Mouse (Mus musculus) forebrain, embryonic 16.5 days (tissue): ENCODE results near the gene Herc2. TPM values are rescaled to one million over a fixed set of nuclear protein-coding genes. Genes with fewer than 3 reads are reported as not detected.
"Not testable (repeated sequence)": the region's sequence is repeated elsewhere in the genome, so short reads cannot be mapped to it uniquely, and the experiment has no call there.

Experiments used
- ATAC-seq: fragments of 200-750 bp; cut with Nextera tagmentation; 2 replicates; pipeline ENCODE4 v1.8.0; 2017; ENCODE audit warnings: mild to moderate bottlenecking, moderate library complexity
- H3K27ac ChIP-seq: fragments of 300-500 bp; sonication (generic); 2 replicates; pipeline ENCODE4 v1.5.1; 2014; ENCODE audit warnings: low read length, control low read depth
- H3K27me3 ChIP-seq: fragments of 300-500 bp; sonication (generic); replicated peaks from 2 replicates; pipeline ENCODE4 v1.6.1; 2014; ENCODE audit warnings: low read length; ENCODE audit not compliant: control insufficient read depth, insufficient read depth
- H3K36me3 ChIP-seq: fragments of 300-500 bp; sonication (generic); 2 replicates; pipeline ENCODE4 v1.6.1; 2014; ENCODE audit not compliant: control insufficient read depth, insufficient read depth
- H3K4me1 ChIP-seq: fragments of 300-500 bp; sonication (generic); replicated peaks from 2 replicates; pipeline ENCODE4 v1.6.1; 2014; ENCODE audit warnings: low read length; ENCODE audit not compliant: control insufficient read depth, insufficient read depth
- H3K4me2 ChIP-seq: fragments of 300-500 bp; sonication (generic); 2 replicates; pipeline ENCODE4 v1.6.1; 2014; ENCODE audit warnings: mild to moderate bottlenecking, low read length, control low read depth
- H3K4me3 ChIP-seq: fragments of 300-500 bp; sonication (generic); replicated peaks from 2 replicates; pipeline ENCODE4 v1.5.1; 2014; ENCODE audit warnings: mild to moderate bottlenecking, low read length, control low read depth
- H3K9ac ChIP-seq: fragments of 300-500 bp; sonication (generic); replicated peaks from 2 replicates; pipeline ENCODE4 v1.6.1; 2014; ENCODE audit warnings: low read depth, low read length, control low read depth
- H3K9me3 ChIP-seq: fragments of 300-500 bp; sonication (generic); 2 replicates; pipeline ENCODE4 v1.6.1; 2016; ENCODE audit warnings: low read length; ENCODE audit not compliant: control insufficient read depth
- WGBS: fragments of 180-500 bp; shearing (Covaris S2); extraction: QIAGEN DNeasy Blood & Tissue Kit; methylation state at CpG from one replicate; pipeline ENCODE4 v1.1.7; 2014; 5-methylcytosine and 5-hydroxymethylcytosine counted together
- polyA plus RNA-seq: library from polyadenylated mRNA; unstranded; fragments of >200 nt; fragmentation: Nextera tagmentation; extraction: Ambion mirVana; gene quantifications from 2 replicates; pipeline ENCODE4 v1.2.1, GENCODE M21; 2015

Gene Herc2
- polyA plus RNA-seq: 52.7 and 56.2 TPM in 2 replicates

DNA sequence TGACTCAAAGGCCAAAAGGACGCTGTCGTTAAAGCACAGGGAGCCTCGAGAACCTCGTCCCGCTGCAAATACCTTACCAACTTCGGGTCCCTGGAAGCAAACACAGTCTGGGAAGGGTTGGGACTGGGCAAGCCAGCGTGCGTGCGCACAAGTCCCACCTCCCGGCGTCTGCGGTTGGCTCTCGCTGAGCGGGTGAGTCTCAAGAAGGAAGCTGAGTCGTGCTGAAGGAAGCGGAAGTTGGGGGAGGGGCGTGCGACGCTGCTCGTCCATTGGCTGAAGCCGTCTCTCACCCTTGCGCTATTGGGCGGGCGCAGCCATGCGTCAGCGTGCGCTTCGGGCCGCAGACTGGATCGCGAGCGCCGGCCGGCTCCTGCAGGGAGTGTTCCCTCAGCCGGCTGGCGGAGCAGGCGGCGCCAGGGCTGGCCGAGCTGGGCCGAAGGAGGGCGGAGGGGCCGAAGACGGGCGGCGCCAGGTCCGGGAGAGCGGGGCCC lies at the start of gene Herc2:
Gene Herc2 (plus strand): TSS at position 366 of the 491 bp plus-strand sequence.
- Histone ChIP-seq H3K4me1 (peaks cover 19% of the 10 kb centered on the region), H3K36me3 (no peaks in the 10 kb centered on the region), H3K27ac (peak within 1 kb of the TSS; percentile 87), H3K9ac (peak within 1 kb of the TSS; percentile 84), H3K4me2 (peak within 1 kb of the TSS; percentile 82), H3K27me3 (no peaks in the 10 kb centered on the region), H3K9me3 (no peaks in the 10 kb centered on the region), H3K4me3 (peak within 1 kb of the TSS; percentile 90)
- peak; percentile 100 for ATAC-seq
- WGBS: under 1% methylated on average over 44 of the region's 47 CpGs

DNA sequence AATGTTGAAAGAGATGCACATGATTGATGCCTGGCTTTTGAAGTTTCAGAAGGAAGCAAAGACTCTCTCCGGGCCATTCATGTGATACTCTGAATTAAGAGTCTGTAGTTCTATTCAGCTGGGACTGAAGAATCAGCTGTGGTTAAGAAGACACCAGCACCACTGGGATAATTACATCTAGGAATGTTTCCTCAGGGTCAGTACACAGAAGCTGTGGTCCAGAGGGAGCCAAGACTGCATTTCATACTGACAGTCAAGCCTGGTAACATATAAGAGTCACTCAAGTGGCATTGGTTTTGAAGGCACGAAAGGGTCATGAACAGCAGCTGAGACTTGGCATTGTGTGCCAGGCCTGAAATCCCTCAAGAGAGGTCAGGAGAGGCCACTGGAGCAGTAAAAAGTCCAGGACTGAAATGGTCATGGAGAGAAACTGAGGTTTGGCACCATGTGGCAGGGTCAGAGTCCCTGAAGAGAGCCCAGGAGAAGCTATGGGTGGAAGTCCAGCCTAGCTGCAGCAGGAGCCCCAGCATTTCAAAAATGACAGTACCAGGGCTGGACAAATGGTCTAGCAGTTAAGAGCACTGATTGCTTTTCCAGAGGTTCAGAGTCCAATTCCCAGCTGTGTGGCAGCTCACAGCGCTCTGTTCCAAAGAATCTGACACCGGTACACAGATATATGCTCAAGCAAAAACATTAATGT lies 39.5 kb upstream of the Herc2 start:
- Histone ChIP-seq H3K4me1 (no peaks in the 10 kb centered on the region), H3K27ac (no peak overlapping the region), H3K4me2 (no peak overlapping the region), H3K9me3 (no peaks in the 10 kb centered on the region), H3K27me3 (no peaks in the 10 kb centered on the region), H3K9ac (no peak overlapping the region), H3K36me3 (peaks cover 3% of the 10 kb centered on the region; the same call in 1 of the 2 replicates), H3K4me3 (no peak overlapping the region)
- no peak for ATAC-seq
- WGBS: 85% methylated on average over 4 of the region's 4 CpGs

DNA sequence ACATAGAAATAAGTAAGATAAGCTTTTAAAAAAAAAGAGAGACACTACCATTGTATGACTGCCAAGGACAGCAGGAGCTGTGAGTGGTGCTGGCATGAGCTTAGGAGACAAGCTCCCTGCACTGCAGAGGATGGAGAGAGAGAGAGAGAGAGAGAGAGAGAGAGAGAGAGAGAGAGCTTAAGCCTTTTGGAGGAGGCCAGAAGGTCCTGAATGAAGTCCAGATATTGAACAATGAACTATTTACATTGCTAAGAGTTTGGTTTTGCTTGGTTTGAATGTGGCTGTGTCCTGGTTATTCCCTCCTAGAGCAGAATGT lies 39.0 kb upstream of the Herc2 start:
- no peak for ATAC-seq
- H3K27me3 ChIP-seq: no peaks in the 10 kb centered on the region
- no peak overlapping the region for H3K4me3 ChIP-seq
- peaks cover 3% of the 10 kb centered on the region; the same call in 1 of the 2 replicates for H3K36me3 ChIP-seq
- H3K4me2 ChIP-seq: no peak overlapping the region
- H3K9ac ChIP-seq: no peak overlapping the region
- H3K9me3 ChIP-seq: no peaks in the 10 kb centered on the region
- no peak overlapping the region for H3K27ac ChIP-seq
- no peaks in the 10 kb centered on the region for H3K4me1 ChIP-seq

DNA sequence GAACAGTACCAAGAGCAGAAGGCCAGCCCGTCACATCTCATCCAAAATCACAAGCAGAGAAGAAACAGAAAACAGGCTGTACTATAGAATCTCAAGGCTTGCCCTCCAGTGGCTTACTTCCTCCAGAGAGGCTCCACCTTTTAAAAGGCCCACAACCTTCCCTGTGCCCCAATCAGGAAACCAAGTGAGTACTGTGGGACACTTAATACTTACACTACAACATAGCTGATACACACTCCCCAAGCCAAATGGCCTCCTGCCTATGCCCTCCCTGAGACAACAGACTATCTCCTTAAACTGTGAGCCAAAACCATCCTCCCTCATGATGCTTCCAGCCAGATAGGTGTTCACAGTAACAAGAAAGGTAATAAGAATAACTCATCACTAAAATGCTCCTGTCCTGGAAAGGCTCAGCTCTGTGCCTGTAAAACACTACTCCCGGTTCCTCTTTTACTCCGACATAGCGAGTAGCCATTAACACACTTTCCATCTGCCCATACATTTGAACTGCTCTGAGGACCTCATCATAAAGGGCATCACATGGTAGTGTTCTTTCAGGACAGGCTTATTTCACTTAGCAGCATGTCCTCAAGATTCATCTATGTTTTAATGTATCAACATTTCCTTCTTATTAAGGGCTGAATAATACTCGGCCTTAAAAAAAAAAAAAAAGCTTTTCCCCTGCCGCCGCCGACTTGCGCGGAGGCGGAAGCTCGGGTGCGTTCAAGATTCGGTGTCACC lies 36.6 kb upstream of the Herc2 start:
- H3K4me2 ChIP-seq: no peak overlapping the region
- peaks cover 3% of the 10 kb centered on the region; the same call in 1 of the 2 replicates for H3K36me3 ChIP-seq
- no peak overlapping the region for H3K4me3 ChIP-seq
- no peaks in the 10 kb centered on the region for H3K9me3 ChIP-seq
- H3K27me3 ChIP-seq: no peaks in the 10 kb centered on the region
- H3K4me1 ChIP-seq: peaks cover 2% of the 10 kb centered on the region
- WGBS: 95% methylated on average over 14 of the region's 14 CpGs
- no peak for ATAC-seq
- H3K9ac ChIP-seq: no peak overlapping the region
- no peak overlapping the region for H3K27ac ChIP-seq

DNA sequence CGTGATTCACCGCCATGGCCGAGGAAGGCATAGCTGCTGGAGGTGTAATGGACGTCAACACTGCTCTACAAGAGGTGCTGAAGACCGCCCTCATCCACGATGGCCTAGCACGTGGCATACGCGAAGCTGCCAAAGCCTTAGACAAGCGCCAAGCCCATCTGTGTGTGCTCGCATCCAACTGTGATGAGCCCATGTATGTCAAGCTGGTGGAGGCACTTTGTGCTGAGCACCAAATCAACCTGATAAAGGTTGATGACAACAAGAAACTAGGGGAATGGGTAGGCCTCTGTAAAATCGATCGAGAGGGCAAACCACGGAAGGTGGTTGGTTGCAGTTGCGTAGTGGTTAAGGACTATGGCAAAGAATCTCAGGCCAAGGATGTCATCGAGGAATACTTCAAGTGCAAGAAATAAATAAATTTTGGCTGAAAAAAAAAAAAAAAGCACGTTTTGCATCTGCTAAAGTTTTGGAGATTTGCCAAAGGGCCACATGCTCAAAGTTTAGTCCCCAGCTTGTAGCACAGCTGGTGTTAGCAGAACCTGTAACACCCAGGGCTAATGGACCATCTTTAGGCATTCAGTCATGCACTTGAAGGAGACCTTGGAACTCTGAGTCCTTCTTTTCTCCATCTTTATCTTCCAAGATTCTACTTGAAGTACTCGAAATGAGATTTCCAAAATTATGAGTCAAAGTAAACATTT lies 35.8 kb upstream of the Herc2 start:
- not testable (repeated sequence) for ATAC-seq, H3K27me3 ChIP-seq, H3K4me2 ChIP-seq, H3K9ac ChIP-seq, H3K4me1 ChIP-seq, H3K36me3 ChIP-seq, H3K9me3 ChIP-seq, H3K27ac ChIP-seq, H3K4me3 ChIP-seq
- WGBS: 80% methylated on average over 5 of the region's 18 CpGs

DNA sequence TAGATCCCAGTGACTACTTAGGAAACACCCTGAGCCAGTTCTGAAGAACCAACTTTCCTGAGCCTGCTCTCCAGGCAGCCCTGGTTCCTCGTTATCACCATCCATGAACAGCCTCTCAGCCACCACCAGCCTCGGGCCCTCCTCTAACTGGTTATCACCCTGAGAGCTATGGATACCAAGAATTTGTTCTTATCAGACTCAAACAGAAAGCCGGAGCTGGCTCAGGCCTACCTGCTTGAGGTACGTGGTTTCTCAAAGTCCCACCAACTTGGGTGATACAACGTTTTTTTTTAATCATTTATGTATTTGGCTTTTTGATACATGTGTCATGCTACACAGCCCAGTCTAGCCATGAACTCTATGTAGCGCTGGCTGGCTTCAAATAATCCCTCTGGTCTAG lies 34.8 kb upstream of the Herc2 start:
- no peak for ATAC-seq
- Histone ChIP-seq H3K36me3 (peaks cover 3% of the 10 kb centered on the region; the same call in 1 of the 2 replicates), H3K9me3 (no peaks in the 10 kb centered on the region), H3K4me3 (no peak overlapping the region), H3K27me3 (no peaks in the 10 kb centered on the region), H3K9ac (no peak overlapping the region), H3K4me1 (peaks cover 8% of the 10 kb centered on the region), H3K27ac (no peak overlapping the region), H3K4me2 (no peak overlapping the region)
- WGBS: 94% methylated on average over 6 of the region's 6 CpGs

DNA sequence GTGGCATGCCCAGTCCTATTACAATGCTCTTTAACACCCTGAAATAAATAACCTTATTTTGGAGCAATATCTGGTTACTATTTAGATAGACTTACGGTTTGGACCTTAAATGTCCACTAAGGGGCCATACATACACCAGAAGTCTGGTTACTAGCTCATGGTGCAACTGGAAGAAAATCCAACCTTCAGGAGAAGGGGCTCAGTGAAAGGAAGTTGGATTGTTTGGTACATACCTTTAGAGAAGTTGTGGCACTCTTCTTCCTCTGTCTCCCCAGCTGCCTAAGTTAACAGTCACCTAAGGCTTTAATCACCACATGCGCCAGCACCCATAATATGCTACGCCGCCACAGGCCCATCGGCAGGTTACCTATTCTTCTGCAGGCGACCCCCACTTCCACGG lies 34.2 kb upstream of the Herc2 start:
- Histone ChIP-seq H3K4me2 (no peak overlapping the region), H3K9ac (no peak overlapping the region), H3K27me3 (no peaks in the 10 kb centered on the region), H3K9me3 (no peaks in the 10 kb centered on the region), H3K4me3 (no peak overlapping the region), H3K27ac (no peak overlapping the region), H3K36me3 (peaks cover 3% of the 10 kb centered on the region; the same call in 1 of the 2 replicates), H3K4me1 (peaks cover 8% of the 10 kb centered on the region)
- WGBS: 91% methylated on average over 7 of the region's 7 CpGs
- no peak for ATAC-seq

DNA sequence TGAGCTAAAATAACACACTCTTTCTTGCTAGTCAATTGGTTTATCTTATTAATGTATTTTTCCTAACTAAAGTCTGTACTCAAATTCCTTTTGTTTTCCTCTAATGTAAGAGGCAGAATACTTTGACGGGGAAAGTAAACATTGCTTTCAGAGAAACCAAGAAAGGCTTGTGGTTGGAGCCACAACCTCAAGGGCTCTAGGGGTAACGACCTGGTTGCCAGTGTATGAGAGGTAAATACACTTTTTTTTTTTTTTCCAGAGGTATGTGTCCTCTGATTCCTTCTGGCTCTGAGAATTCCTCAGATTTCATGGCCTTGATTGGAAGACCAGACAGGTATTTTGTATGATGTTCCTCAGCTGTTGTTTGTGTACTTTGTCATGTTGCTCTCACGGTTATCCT lies 32.2 kb upstream of the Herc2 start:
- H3K27ac ChIP-seq: no peak overlapping the region
- H3K4me3 ChIP-seq: no peak overlapping the region
- H3K36me3 ChIP-seq: peaks cover 3% of the 10 kb centered on the region; the same call in 1 of the 2 replicates
- H3K9me3 ChIP-seq: no peaks in the 10 kb centered on the region
- H3K27me3 ChIP-seq: no peaks in the 10 kb centered on the region
- ATAC-seq: no peak
- H3K4me1 ChIP-seq: peaks cover 8% of the 10 kb centered on the region
- H3K9ac ChIP-seq: no peak overlapping the region
- 74% methylated on average over 3 of the region's 3 CpGs for WGBS
- H3K4me2 ChIP-seq: peak overlapping the region; percentile 74; the same call in 1 of the 2 replicates

DNA sequence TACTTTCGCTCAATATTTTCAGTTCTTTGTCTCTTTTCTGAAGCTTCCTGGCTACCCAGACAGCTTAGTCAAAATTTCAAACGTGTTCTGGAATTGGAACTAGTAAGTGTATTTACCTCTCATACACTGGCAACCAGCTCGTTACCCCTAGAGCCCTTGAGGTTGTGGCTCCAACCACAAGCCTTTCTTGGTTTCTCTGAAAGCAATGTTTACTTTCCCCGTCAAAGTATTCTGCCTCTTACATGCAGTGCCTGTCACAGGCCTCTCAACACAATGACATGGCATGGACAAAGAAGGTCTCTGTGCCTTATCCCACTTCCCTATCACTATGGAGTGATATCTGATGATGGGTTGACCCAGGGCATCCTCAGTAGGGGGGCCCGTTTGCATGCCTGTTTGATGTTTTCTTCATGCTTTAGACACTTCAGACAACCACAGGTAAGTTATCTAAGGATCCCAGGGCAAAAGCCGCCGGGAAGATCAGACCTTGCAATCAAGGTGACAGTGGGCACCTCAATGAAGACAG lies 31.5 kb upstream of the Herc2 start:
- Histone ChIP-seq H3K9me3 (no peaks in the 10 kb centered on the region), H3K4me3 (peak overlapping the region; percentile 66), H3K27me3 (no peaks in the 10 kb centered on the region), H3K9ac (peak overlapping the region; percentile 75), H3K4me2 (peak overlapping the region; percentile 74), H3K4me1 (peaks cover 8% of the 10 kb centered on the region), H3K27ac (peak overlapping the region; percentile 60), H3K36me3 (peaks cover under 1% of the 10 kb centered on the region; the same call in 1 of the 2 replicates)
- WGBS: 26% methylated on average over 7 of the region's 7 CpGs
- ATAC-seq: 0 out of 2 replicates have a peak, but pooled peaks have one; percentile 3
